Mouse (Mus musculus) midbrain, embryonic 12.5 days (tissue): Measurements from ENCODE around the gene Ccdc88c. TPM values are rescaled to one million over a fixed set of nuclear protein-coding genes. Genes with fewer than 3 reads are reported as not detected.

ENCODE experiments used
- ATAC-seq: fragments of 200-750 bp; cut with Nextera tagmentation; 2 replicates; pipeline ENCODE4 v1.8.0; 2017; ENCODE audit warnings: low read depth, moderate TSS enrichment, moderate library complexity; ENCODE audit not compliant: low FRiP score
- H3K27ac ChIP-seq: fragments of 300-500 bp; sonication (generic); replicated peaks from 2 replicates; pipeline ENCODE4 v1.5.1; 2016; ENCODE audit warnings: mild to moderate bottlenecking
- H3K27me3 ChIP-seq: fragments of 300-500 bp; sonication (generic); 2 replicates; pipeline ENCODE4 v1.6.1; 2016; ENCODE audit warnings: mild to moderate bottlenecking
- H3K36me3 ChIP-seq: fragments of 300-500 bp; sonication (generic); 2 replicates; pipeline ENCODE4 v1.6.1; 2016
- H3K4me1 ChIP-seq: fragments of 300-500 bp; sonication (generic); 2 replicates; pipeline ENCODE4 v1.6.1; 2016
- H3K4me2 ChIP-seq: fragments of 300-500 bp; sonication (generic); replicated peaks from 2 replicates; pipeline ENCODE4 v1.6.1; 2016; ENCODE audit warnings: mild to moderate bottlenecking, moderate library complexity
- H3K4me3 ChIP-seq: fragments of 300-500 bp; sonication (generic); 2 replicates; pipeline ENCODE4 v1.5.1; 2016; ENCODE audit warnings: mild to moderate bottlenecking
- H3K9ac ChIP-seq: fragments of 300-500 bp; sonication (generic); replicated peaks from 2 replicates; pipeline ENCODE4 v1.6.1; 2016; ENCODE audit warnings: mild to moderate bottlenecking, moderate library complexity
- H3K9me3 ChIP-seq: fragments of 300-500 bp; sonication (generic); 2 replicates; pipeline ENCODE4 v1.6.1; 2016; ENCODE audit warnings: mild to moderate bottlenecking
- WGBS: fragments of 180-500 bp; shearing (Covaris S2); methylation state at CpG from one replicate; pipeline ENCODE4 v1.1.7; 2016; 5-methylcytosine and 5-hydroxymethylcytosine counted together
- polyA plus RNA-seq: library from polyadenylated mRNA; unstranded; fragments of >200 nt; fragmentation: Nextera tagmentation; extraction: Ambion mirVana; gene quantifications from 2 replicates; pipeline ENCODE4 v1.2.1, GENCODE M21; 2016

Ccdc88c gene
- polyA plus RNA-seq, 1 experiment from 2014 or later, result 17.1 TPM

- no peak for ATAC-seq
- H3K27ac ChIP-seq, result no peak overlapping the region
- H3K4me1 ChIP-seq, result peaks cover 15% of the 10 kb centered on the region
- H3K9me3 ChIP-seq, result no peaks in the 10 kb centered on the region
- no peak overlapping the region for H3K4me3 ChIP-seq
- H3K4me2 ChIP-seq, result no peak overlapping the region
- 0 out of 2 replicates have a peak, but pooled peaks cover 9% of the 10 kb centered on the region for H3K36me3 ChIP-seq
- no peak overlapping the region for H3K9ac ChIP-seq
- H3K27me3 ChIP-seq, result peaks cover 21% of the 10 kb centered on the region
- WGBS, result 75% methylated on average over 5 of the region's 5 CpGs
Observed at GRCm38 (mm10) chr12:100906861-100907260, 122.0 kb downstream of the Ccdc88c start.

GRCm38 (mm10) chr12:100903761-100904160, 125.1 kb downstream of the Ccdc88c start:
- Histone ChIP-seq H3K4me2 (no peak overlapping the region), H3K4me1 (peaks cover 23% of the 10 kb centered on the region), H3K27ac (no peak overlapping the region), H3K27me3 (peaks cover 50% of the 10 kb centered on the region), H3K4me3 (no peak overlapping the region), H3K36me3 (no peaks in the 10 kb centered on the region), H3K9ac (no peak overlapping the region), H3K9me3 (no peaks in the 10 kb centered on the region)
- 89% methylated on average over 9 of the region's 9 CpGs for WGBS
- ATAC-seq, result no peak

- Histone ChIP-seq H3K4me2 (no peak overlapping the region), H3K27ac (no peak overlapping the region), H3K36me3 (no peaks in the 10 kb centered on the region), H3K4me1 (peaks cover 15% of the 10 kb centered on the region), H3K27me3 (peaks cover 50% of the 10 kb centered on the region), H3K9ac (no peak overlapping the region), H3K9me3 (no peaks in the 10 kb centered on the region), H3K4me3 (no peak overlapping the region)
- WGBS, result 85% methylated on average over 6 of the region's 6 CpGs
- no peak for ATAC-seq
Observed at GRCm38 (mm10) chr12:100901386-100901785, 127.5 kb downstream of the Ccdc88c start.

GRCm38 (mm10) chr12:100900901-100901300, 128.0 kb downstream of the Ccdc88c start:
- Histone ChIP-seq H3K4me3 (no peak overlapping the region), H3K27me3 (peaks cover 48% of the 10 kb centered on the region), H3K9ac (no peak overlapping the region), H3K9me3 (no peaks in the 10 kb centered on the region), H3K36me3 (no peaks in the 10 kb centered on the region), H3K4me2 (no peak overlapping the region), H3K4me1 (peaks cover 15% of the 10 kb centered on the region), H3K27ac (no peak overlapping the region)
- no peak for ATAC-seq
- WGBS, result 80% methylated on average over 6 of the region's 6 CpGs

- Histone ChIP-seq H3K9me3 (no peaks in the 10 kb centered on the region), H3K9ac (peak overlapping the region; percentile 24; the same call in 1 of the 2 replicates), H3K36me3 (no peaks in the 10 kb centered on the region), H3K4me3 (peak overlapping the region; percentile 36), H3K27me3 (peaks cover 48% of the 10 kb centered on the region), H3K4me2 (peak overlapping the region; percentile 70), H3K4me1 (peaks cover 22% of the 10 kb centered on the region), H3K27ac (no peak overlapping the region)
- WGBS, result 1% methylated on average over 30 of the region's 30 CpGs
- 0 out of 2 replicates have a peak, but pooled peaks have one; percentile 27 for ATAC-seq
Observed at GRCm38 (mm10) chr12:100899111-100899640, 129.7 kb downstream of the Ccdc88c start.

GRCm38 (mm10) chr12:100897736-100898650, 130.9 kb downstream of the Ccdc88c start:
- Histone ChIP-seq H3K36me3 (no peaks in the 10 kb centered on the region), H3K27ac (no peak overlapping the region), H3K4me2 (peak overlapping the region; percentile 70), H3K4me1 (peaks cover 22% of the 10 kb centered on the region), H3K9ac (no peak overlapping the region), H3K9me3 (no peaks in the 10 kb centered on the region), H3K27me3 (peaks cover 48% of the 10 kb centered on the region), H3K4me3 (peak overlapping the region; percentile 36)
- WGBS, result 22% methylated on average over 12 of the region's 12 CpGs
- ATAC-seq, result no peak

- ATAC-seq, result no peak
- WGBS, result 60% methylated on average over 3 of the region's 3 CpGs
- Histone ChIP-seq H3K4me3 (no peak overlapping the region), H3K9ac (no peak overlapping the region), H3K4me2 (no peak overlapping the region), H3K36me3 (no peaks in the 10 kb centered on the region), H3K4me1 (peaks cover 22% of the 10 kb centered on the region), H3K27ac (no peak overlapping the region), H3K27me3 (peaks cover 44% of the 10 kb centered on the region), H3K9me3 (no peaks in the 10 kb centered on the region)
Observed at GRCm38 (mm10) chr12:100896661-100897060, 132.2 kb downstream of the Ccdc88c start.

- ATAC-seq, result no peak
- Histone ChIP-seq H3K4me3 (no peak overlapping the region), H3K27ac (no peak overlapping the region), H3K4me2 (no peak overlapping the region), H3K9ac (no peak overlapping the region), H3K27me3 (peaks cover 34% of the 10 kb centered on the region), H3K4me1 (peaks cover 22% of the 10 kb centered on the region), H3K36me3 (no peaks in the 10 kb centered on the region), H3K9me3 (no peaks in the 10 kb centered on the region)
- 7% methylated on average over 2 of the region's 2 CpGs for WGBS
Observed at GRCm38 (mm10) chr12:100895504-100895903, 133.4 kb downstream of the Ccdc88c start.

GRCm38 (mm10) chr12:100890548-100890947, 138.3 kb downstream of the Ccdc88c start:
- Histone ChIP-seq H3K4me3 (no peak overlapping the region), H3K9me3 (no peaks in the 10 kb centered on the region), H3K36me3 (no peaks in the 10 kb centered on the region), H3K4me1 (peaks cover 6% of the 10 kb centered on the region; the same call in 1 of the 2 replicates), H3K4me2 (no peak overlapping the region), H3K9ac (no peak overlapping the region), H3K27ac (no peak overlapping the region), H3K27me3 (no peaks in the 10 kb centered on the region)
- WGBS, result 83% methylated on average over 3 of the region's 3 CpGs
- no peak for ATAC-seq

GRCm38 (mm10) chr12:100887801-100888258, 141.0 kb downstream of the Ccdc88c start:
- no peak overlapping the region for H3K9ac ChIP-seq
- ATAC-seq, result no peak
- no peaks in the 10 kb centered on the region for H3K27me3 ChIP-seq
- no peak overlapping the region for H3K27ac ChIP-seq
- no peak overlapping the region for H3K4me2 ChIP-seq
- H3K4me3 ChIP-seq, result no peak overlapping the region
- H3K9me3 ChIP-seq, result no peaks in the 10 kb centered on the region
- 30% methylated on average over 12 of the region's 12 CpGs for WGBS
- no peaks in the 10 kb centered on the region for H3K36me3 ChIP-seq
- H3K4me1 ChIP-seq, result no peaks in the 10 kb centered on the region

GRCm38 (mm10) chr12:100886877-100887276, 142.0 kb downstream of the Ccdc88c start:
- Histone ChIP-seq H3K36me3 (no peaks in the 10 kb centered on the region), H3K4me1 (no peaks in the 10 kb centered on the region), H3K27ac (no peak overlapping the region), H3K27me3 (no peaks in the 10 kb centered on the region), H3K9me3 (no peaks in the 10 kb centered on the region), H3K9ac (no peak overlapping the region), H3K4me2 (no peak overlapping the region), H3K4me3 (no peak overlapping the region)
- ATAC-seq, result no peak
- 90% methylated on average over 4 of the region's 4 CpGs for WGBS

- H3K27me3 ChIP-seq, result no peaks in the 10 kb centered on the region
- WGBS, result 89% methylated on average over 3 of the region's 3 CpGs
- H3K27ac ChIP-seq, result no peak overlapping the region
- no peak overlapping the region for H3K4me2 ChIP-seq
- H3K9me3 ChIP-seq, result no peaks in the 10 kb centered on the region
- H3K4me3 ChIP-seq, result no peak overlapping the region
- no peaks in the 10 kb centered on the region for H3K4me1 ChIP-seq
- no peak for ATAC-seq
- no peak overlapping the region for H3K9ac ChIP-seq
- H3K36me3 ChIP-seq, result no peaks in the 10 kb centered on the region
Observed at GRCm38 (mm10) chr12:100885585-100885984, 143.3 kb downstream of the Ccdc88c start.
